Mouse (Mus musculus) kidney, postnatal 4 days (tissue): Measurements from ENCODE around the gene Ces2b.
"Not testable (repeated sequence)": the region's sequence is repeated elsewhere in the genome, so short reads cannot be mapped to it uniquely, and the experiment has no call there.

Experiments used
- DNase-seq, 2 experiments: peaks; one replicate each; pipeline ENCODE4 v3.0.0; 2021; ENCODE audit warnings: mixed read lengths in 2 of 2

Gene Ces2b

GRCm38 (mm10) chr8:104831440-104831839, at the start of gene Ces2b:
Ces2b (plus strand) TSS chr8:104831572.
- DNase-seq = peak; percentile 9 to 19

GRCm38 (mm10) chr8:104787049-104787448, 44.3 kb upstream of the Ces2b start:
- DNase-seq = no peak

- no peak for DNase-seq
Measured at GRCm38 (mm10) chr8:104788929-104789328, 42.4 kb upstream of the Ces2b start.

- peak in 1 of 2 experiments; percentile 14 for DNase-seq
Measured at GRCm38 (mm10) chr8:104789886-104790680, 41.3 kb upstream of the Ces2b start.

- no peak for DNase-seq
Measured at GRCm38 (mm10) chr8:104799385-104799784, 32.0 kb upstream of the Ces2b start.

- DNase-seq = no peak
Measured at GRCm38 (mm10) chr8:104806127-104806526, 25.2 kb upstream of the Ces2b start.

GRCm38 (mm10) chr8:104808542-104809413, 22.6 kb upstream of the Ces2b start:
- DNase-seq = no peak

- no peak for DNase-seq
Measured at GRCm38 (mm10) chr8:104809436-104809835, 21.9 kb upstream of the Ces2b start.

GRCm38 (mm10) chr8:104826912-104827311, 4.5 kb upstream of the Ces2b start:
- no peak for DNase-seq

GRCm38 (mm10) chr8:104828221-104828620, 3.2 kb upstream of the Ces2b start:
- no peak for DNase-seq

- DNase-seq = no peak
Measured at GRCm38 (mm10) chr8:104841360-104842078, 10.1 kb downstream of the Ces2b start.

GRCm38 (mm10) chr8:104846831-104847230, 15.5 kb downstream of the Ces2b start, which contains the start of gene Ces2c:
Ces2c (plus strand) TSS chr8:104847068.
- DNase-seq = no peak

GRCm38 (mm10) chr8:104847741-104848462, 16.5 kb downstream of the Ces2b start:
- no peak for DNase-seq

GRCm38 (mm10) chr8:104866844-104867531, 35.6 kb downstream of the Ces2b start:
- not testable (repeated sequence) for DNase-seq

GRCm38 (mm10) chr8:104868876-104869275, 37.5 kb downstream of the Ces2b start:
- not testable (repeated sequence) for DNase-seq

- not testable (repeated sequence) for DNase-seq
Measured at GRCm38 (mm10) chr8:104886223-104886926, 55.0 kb downstream of the Ces2b start.
